Mouse (Mus musculus) cerebellum, adult 9-10 months (tissue): ENCODE data around the gene Slxl1.
"Not testable (repeated sequence)": the region's sequence is repeated elsewhere in the genome, so short reads cannot be mapped to it uniquely, and the experiment has no call there.

ENCODE experiments used
- DNase-seq: peaks from one replicate; pipeline ENCODE4 v3.0.0; 2022

Slxl1 gene

DNA sequence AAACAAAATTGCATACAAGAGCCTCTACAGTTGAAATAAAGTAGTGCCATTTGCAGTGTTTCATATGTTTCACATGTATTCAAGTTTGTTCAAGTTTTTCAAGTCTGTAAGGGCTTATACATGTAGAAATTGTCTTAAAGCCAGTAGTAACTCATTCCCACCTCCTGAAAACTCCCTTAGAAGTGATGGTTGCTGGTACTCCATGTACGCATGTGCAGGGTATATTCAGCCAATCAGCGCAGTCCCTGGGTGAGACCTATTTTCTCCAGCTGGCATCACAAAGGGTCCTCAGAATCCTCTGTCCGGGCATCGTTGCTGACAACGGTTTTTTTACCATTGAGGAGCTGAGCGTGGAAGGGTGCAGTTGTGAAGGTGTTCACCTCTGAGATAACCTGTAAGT lies at the start of gene Slxl1:
Slxl1 (plus strand) TSS at position 301 of the 400 bp plus-strand sequence.
- DNase-seq: not testable (repeated sequence)
